Mouse (Mus musculus): ENCODE results near the gene Cck. TPM values are rescaled to one million over a fixed set of nuclear protein-coding genes. Genes with fewer than 3 reads are reported as not detected.

The Cck gene
- polyA plus RNA-seq (2012; ENCODE audit: low replicate concordance), result not detected in 2 replicates

DNA sequence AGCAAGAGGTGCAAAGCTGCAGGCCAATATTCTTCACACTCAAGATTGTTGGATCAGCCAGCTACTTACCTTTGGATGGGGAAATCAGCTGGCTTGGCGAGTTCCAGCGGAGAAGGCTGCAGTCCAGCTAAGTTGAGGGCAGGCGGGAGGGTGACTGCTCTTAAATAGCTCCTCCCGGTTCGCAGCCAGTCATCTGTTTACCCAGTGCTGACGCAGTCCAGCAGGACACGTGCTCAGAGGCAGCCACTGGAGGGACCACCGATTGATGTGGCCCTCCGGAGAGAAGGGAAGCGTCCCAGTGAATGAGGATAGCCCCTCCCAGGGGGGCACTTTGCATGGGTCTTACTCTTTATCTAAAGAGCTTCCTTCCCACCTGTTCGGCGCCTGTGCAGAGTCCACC, at the start of gene Cck:
TSS of gene Cck (minus strand) at position 166 of the 400 bp plus-strand sequence.

Other genes starting within 250 kb of the Cck start
- 0.27 and 0.88 TPM in 2 replicates for gene Ulk4, start 218.5 kb downstream of the Cck start, polyA plus RNA-seq (2012; ENCODE audit: low replicate concordance)
- gene Trak1, start 198.2 kb downstream of the Cck start, polyA plus RNA-seq (2012; ENCODE audit: low replicate concordance), result 61.9 and 65.0 TPM in 2 replicates
- not detected in 2 replicates for gene Lyzl4, start 146.4 kb upstream of the Cck start, polyA plus RNA-seq (2012; ENCODE audit: low replicate concordance)
- 0.69 and 1.9 TPM in 2 replicates for gene Vipr1, start 147.0 kb upstream of the Cck start, polyA plus RNA-seq (2012; ENCODE audit: low replicate concordance)
- 8.1 and 14.6 TPM in 2 replicates for gene Sec22c, start 209.8 kb upstream of the Cck start, polyA plus RNA-seq (2012; ENCODE audit: low replicate concordance)
- gene Ss18l2, start 214.6 kb upstream of the Cck start, polyA plus RNA-seq (2012; ENCODE audit: low replicate concordance), result 11.0 and 17.7 TPM in 2 replicates
- gene Nktr, start 223.5 kb upstream of the Cck start, polyA plus RNA-seq (2012; ENCODE audit: low replicate concordance), result 15.2 and 28.9 TPM in 2 replicates